ENCODE assay signal across 20 mouse cellular contexts in genomic region chr14:26034364-26034763, GRCm38 (mm10). TPM values are rescaled to one million over a fixed set of nuclear protein-coding genes. Genes with fewer than 3 reads are reported as not detected.
"Had no signal": no experiment of that assay in that cellular context is flagged by ENCODE, and none has a peak within 500 bp of the region (broad histone marks: within the 10 kb centered on the region; RNA-seq: fewer than 3 reads in every experiment).

No protein-coding gene starts in this region.

RNA-seq across cellular contexts. Expression of gene Gm9780, which starts 8.1 kb away (rescaled TPM):
- polyA plus RNA-seq: limb, embryonic 11.5 days had no signal

RNA-seq across cellular contexts. Expression of gene Cphx2, which starts 47.0 kb away (rescaled TPM):
- total RNA-seq: layer of hippocampus, adult 8-10 months; layer of hippocampus, postnatal 10 days; layer of hippocampus, postnatal 36 days; left cerebral cortex, adult 2 months; left cerebral cortex, postnatal 10 days; left cerebral cortex, postnatal 36 days had no signal
- polyA plus RNA-seq: kidney, embryonic 15.5 days; limb, embryonic 11.5 days; limb, embryonic 15.5 days; liver, embryonic 11.5 days; liver, embryonic 14.5 days; liver, postnatal 0 days; midbrain, embryonic 10.5 days; midbrain, embryonic 13.5 days; midbrain, embryonic 16.5 days; neural tube, embryonic 11.5 days; neural tube, embryonic 14.5 days; small intestine, adult 2 months; spleen, adult 2 months; thymus, adult 2 months had no signal

RNA-seq across cellular contexts. Expression of gene Cphx3, which starts 47.7 kb away (rescaled TPM):
- total RNA-seq: layer of hippocampus, adult 8-10 months; layer of hippocampus, postnatal 10 days; layer of hippocampus, postnatal 36 days; left cerebral cortex, adult 2 months; left cerebral cortex, postnatal 10 days; left cerebral cortex, postnatal 36 days had no signal
- polyA plus RNA-seq: limb, embryonic 11.5 days; limb, embryonic 15.5 days; liver, embryonic 11.5 days; liver, embryonic 14.5 days; liver, postnatal 0 days; midbrain, embryonic 10.5 days; midbrain, embryonic 13.5 days; midbrain, embryonic 16.5 days; neural tube, embryonic 11.5 days; neural tube, embryonic 14.5 days; small intestine, adult 2 months; spleen, adult 2 months; thymus, adult 2 months had no signal

RNA-seq across cellular contexts. Expression of gene Duxbl1, which starts 56.0 kb away (rescaled TPM):
- polyA plus RNA-seq: liver, postnatal 0 days had no signal
